Mouse (Mus musculus): ENCODE results near the gene Gm11639. TPM values are rescaled to one million over a fixed set of nuclear protein-coding genes. Genes with fewer than 3 reads are reported as not detected.

Gm11639 gene
- polyA plus RNA-seq, 1 experiment from 2014 or later: not detected

GRCm38 (mm10) chr11:104661106-104661505, 24.4 kb upstream of the Gm11639 start:
- Histone ChIP-seq H3K9ac (no peak overlapping the region), H3K4me2 (no peak overlapping the region), H3K27me3 (no peaks in the 10 kb centered on the region), H3K36me3 (ENCODE audit: poor library complexity, severe bottlenecking) (no peaks in the 10 kb centered on the region), H3K9me3 (replicated peaks) (no peaks in the 10 kb centered on the region), H3K27ac (no peak overlapping the region), H3K4me3 (no peak overlapping the region), H3K4me1 (no peaks in the 10 kb centered on the region)
- no peak for ATAC-seq
- 92% methylated on average over 5 of the region's 5 CpGs for WGBS

DNA sequence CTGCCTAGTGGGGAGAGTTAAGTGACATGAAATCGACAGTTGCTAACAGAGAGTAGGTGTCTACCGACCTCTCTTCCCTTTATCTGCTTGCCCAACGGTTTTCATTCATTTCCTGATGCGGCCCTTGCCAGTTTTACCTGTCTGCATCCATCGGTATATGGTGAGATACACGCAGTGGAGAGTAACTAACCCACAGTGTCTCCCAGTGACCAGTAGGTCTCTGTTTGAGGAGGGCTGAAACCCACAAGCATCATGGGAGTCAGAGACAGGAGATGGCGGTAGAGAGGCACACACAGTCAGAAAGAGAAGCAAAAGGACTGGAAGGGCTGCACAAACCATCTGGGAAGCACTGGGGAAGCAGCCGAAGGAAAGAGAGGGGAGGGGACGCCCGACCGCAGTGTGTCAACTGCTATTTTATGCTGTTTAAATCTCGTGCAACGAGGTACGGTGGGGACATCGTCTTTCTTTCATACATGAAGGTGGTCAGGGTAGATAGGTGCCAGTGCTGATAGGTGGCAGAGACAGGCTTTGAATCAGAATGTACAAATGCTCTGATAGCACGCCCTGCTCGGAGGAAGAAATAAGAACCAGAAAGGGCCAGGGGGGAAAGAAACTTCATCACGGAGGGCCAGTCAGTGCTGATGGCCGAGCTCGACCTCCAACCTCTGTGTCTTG, 23.8 kb upstream of the Gm11639 start:
- H3K36me3 ChIP-seq (ENCODE audit: poor library complexity, severe bottlenecking): no peaks in the 10 kb centered on the region
- H3K9me3 ChIP-seq (replicated peaks): no peaks in the 10 kb centered on the region
- ATAC-seq: no peak
- no peak overlapping the region for H3K4me2 ChIP-seq
- H3K9ac ChIP-seq: no peak overlapping the region
- H3K27ac ChIP-seq: no peak overlapping the region
- no peaks in the 10 kb centered on the region for H3K4me1 ChIP-seq
- H3K27me3 ChIP-seq: no peaks in the 10 kb centered on the region
- 82% methylated on average over 20 of the region's 20 CpGs for WGBS
- H3K4me3 ChIP-seq: no peak overlapping the region

GRCm38 (mm10) chr11:104662573-104662972, 22.9 kb upstream of the Gm11639 start:
- no peak for ATAC-seq
- Histone ChIP-seq H3K27me3 (no peaks in the 10 kb centered on the region), H3K9ac (no peak overlapping the region), H3K9me3 (replicated peaks) (no peaks in the 10 kb centered on the region), H3K4me2 (no peak overlapping the region), H3K27ac (no peak overlapping the region), H3K4me3 (no peak overlapping the region), H3K36me3 (ENCODE audit: poor library complexity, severe bottlenecking) (no peaks in the 10 kb centered on the region), H3K4me1 (no peaks in the 10 kb centered on the region)
- WGBS: 94% methylated on average over 11 of the region's 11 CpGs

- no peaks in the 10 kb centered on the region for H3K9me3 ChIP-seq (replicated peaks)
- WGBS: 81% methylated on average over 6 of the region's 6 CpGs
Measured at GRCm38 (mm10) chr11:104663241-104663877, 22.1 kb upstream of the Gm11639 start.

GRCm38 (mm10) chr11:104663878-104664261, 21.6 kb upstream of the Gm11639 start:
- Histone ChIP-seq H3K9me3 (replicated peaks) (no peaks in the 10 kb centered on the region), H3K4me1 (no peaks in the 10 kb centered on the region), H3K4me3 (no peak overlapping the region), H3K9ac (no peak overlapping the region), H3K36me3 (ENCODE audit: poor library complexity, severe bottlenecking) (no peaks in the 10 kb centered on the region), H3K27ac (no peak overlapping the region), H3K4me2 (no peak overlapping the region), H3K27me3 (no peaks in the 10 kb centered on the region)
- ATAC-seq: no peak
- WGBS: 85% methylated on average over 3 of the region's 3 CpGs

More at GRCm38 (mm10) chr11:104663241-104663877, 22.1 kb upstream of the Gm11639 start:
- Histone ChIP-seq H3K9ac (no peak overlapping the region), H3K4me1 (no peaks in the 10 kb centered on the region), H3K4me3 (no peak overlapping the region), H3K4me2 (no peak overlapping the region), H3K27me3 (no peaks in the 10 kb centered on the region), H3K36me3 (ENCODE audit: poor library complexity, severe bottlenecking) (no peaks in the 10 kb centered on the region), H3K27ac (no peak overlapping the region)
- ATAC-seq: no peak

DNA sequence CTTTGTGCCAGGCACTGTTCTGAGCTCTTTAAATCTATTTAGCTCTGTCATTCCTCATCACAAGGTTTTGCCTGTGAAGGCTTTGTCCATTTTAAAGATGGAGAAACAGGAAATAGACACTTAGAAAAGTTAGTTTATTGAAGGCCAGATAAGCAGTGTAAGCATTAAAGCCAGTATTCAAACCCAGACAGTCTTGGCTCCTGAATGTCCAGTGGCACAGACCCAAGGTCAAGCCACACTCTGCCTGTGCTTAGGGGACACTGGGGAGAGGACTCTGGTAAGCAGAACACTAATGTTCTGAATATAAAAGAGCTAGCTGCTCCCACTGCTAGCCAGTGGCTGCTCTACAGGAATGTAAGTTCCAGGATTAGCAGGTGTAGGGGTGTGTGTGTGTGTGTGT, 21.1 kb upstream of the Gm11639 start:
- H3K9ac ChIP-seq: no peak overlapping the region
- H3K4me3 ChIP-seq: no peak overlapping the region
- no peak for ATAC-seq
- no peaks in the 10 kb centered on the region for H3K4me1 ChIP-seq
- no peaks in the 10 kb centered on the region for H3K9me3 ChIP-seq (replicated peaks)
- H3K36me3 ChIP-seq (ENCODE audit: poor library complexity, severe bottlenecking): no peaks in the 10 kb centered on the region
- H3K4me2 ChIP-seq: no peak overlapping the region
- no peaks in the 10 kb centered on the region for H3K27me3 ChIP-seq
- H3K27ac ChIP-seq: no peak overlapping the region

- ATAC-seq: no peak
Measured at GRCm38 (mm10) chr11:104667399-104667798, 18.1 kb upstream of the Gm11639 start.

GRCm38 (mm10) chr11:104673412-104673811, 12.1 kb upstream of the Gm11639 start:
- no peaks in the 10 kb centered on the region for H3K9me3 ChIP-seq (replicated peaks)
- no peaks in the 10 kb centered on the region for H3K27me3 ChIP-seq
- H3K4me2 ChIP-seq: no peak overlapping the region
- H3K27ac ChIP-seq: no peak overlapping the region
- H3K9ac ChIP-seq: no peak overlapping the region
- H3K36me3 ChIP-seq (ENCODE audit: poor library complexity, severe bottlenecking): no peaks in the 10 kb centered on the region
- no peaks in the 10 kb centered on the region for H3K4me1 ChIP-seq
- 85% methylated on average over 4 of the region's 4 CpGs for WGBS
- no peak overlapping the region for H3K4me3 ChIP-seq
- ATAC-seq: no peak

More at GRCm38 (mm10) chr11:104667399-104667798, 18.1 kb upstream of the Gm11639 start:
- Histone ChIP-seq H3K27ac (no peak overlapping the region), H3K27me3 (no peaks in the 10 kb centered on the region), H3K4me2 (no peak overlapping the region), H3K9ac (no peak overlapping the region), H3K36me3 (ENCODE audit: poor library complexity, severe bottlenecking) (no peaks in the 10 kb centered on the region), H3K4me1 (no peaks in the 10 kb centered on the region), H3K9me3 (replicated peaks) (no peaks in the 10 kb centered on the region), H3K4me3 (no peak overlapping the region)
- WGBS: 77% methylated on average over 5 of the region's 5 CpGs

GRCm38 (mm10) chr11:104674768-104675167, 10.7 kb upstream of the Gm11639 start:
- Histone ChIP-seq H3K9ac (no peak overlapping the region), H3K4me2 (no peak overlapping the region), H3K4me3 (no peak overlapping the region), H3K4me1 (no peaks in the 10 kb centered on the region), H3K9me3 (replicated peaks) (no peaks in the 10 kb centered on the region), H3K27ac (no peak overlapping the region), H3K36me3 (ENCODE audit: poor library complexity, severe bottlenecking) (no peaks in the 10 kb centered on the region), H3K27me3 (no peaks in the 10 kb centered on the region)
- 93% methylated on average over 11 of the region's 11 CpGs for WGBS
- ATAC-seq: no peak

DNA sequence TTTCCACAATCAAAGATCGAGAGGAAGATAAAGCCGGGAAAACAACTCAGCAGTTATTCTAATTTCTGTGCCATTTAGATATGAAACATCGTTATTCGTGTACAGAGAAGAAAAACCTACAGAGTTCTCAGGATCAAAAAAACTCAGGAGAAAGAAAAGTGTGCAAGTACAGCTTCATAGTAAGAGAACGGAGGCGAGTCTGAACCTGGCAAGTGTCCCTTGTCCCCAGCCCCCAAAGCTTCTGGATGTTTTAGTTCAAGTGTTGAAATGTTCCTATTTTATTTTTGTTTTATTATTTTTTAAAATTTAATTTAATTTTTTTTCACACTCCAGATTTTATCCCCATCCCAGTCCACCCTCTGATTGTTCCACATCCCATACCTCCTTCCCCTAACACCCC, 7.7 kb downstream of the Gm11639 start:
- no peak for ATAC-seq
- no peak overlapping the region for H3K4me2 ChIP-seq
- H3K9ac ChIP-seq: no peak overlapping the region
- no peaks in the 10 kb centered on the region for H3K4me1 ChIP-seq
- no peak overlapping the region for H3K4me3 ChIP-seq
- no peak overlapping the region for H3K27ac ChIP-seq
- H3K36me3 ChIP-seq (ENCODE audit: poor library complexity, severe bottlenecking): no peaks in the 10 kb centered on the region
- 92% methylated on average over 6 of the region's 6 CpGs for WGBS
- H3K9me3 ChIP-seq (replicated peaks): no peaks in the 10 kb centered on the region
- no peaks in the 10 kb centered on the region for H3K27me3 ChIP-seq

DNA sequence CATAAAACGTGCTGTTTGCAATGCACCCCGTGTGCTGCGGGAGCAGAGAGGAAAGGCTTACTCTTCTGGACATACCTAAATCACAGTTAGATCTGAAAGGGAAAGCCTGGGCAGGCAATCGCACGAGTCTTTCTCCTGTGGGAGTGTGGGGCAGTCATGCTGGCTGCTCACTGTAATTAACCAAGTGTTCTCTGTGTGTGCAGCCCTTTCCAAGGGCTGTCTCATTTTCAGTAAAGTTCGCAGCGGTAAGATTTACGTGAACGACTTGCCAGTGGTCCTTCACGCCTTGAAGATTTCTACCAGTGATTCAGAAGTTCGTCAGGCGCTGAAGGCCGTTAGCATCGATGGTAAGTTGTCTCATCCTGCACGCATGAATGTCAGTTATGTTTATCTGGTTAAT, 18.6 kb downstream of the Gm11639 start:
- WGBS: 61% methylated on average over 15 of the region's 15 CpGs
- H3K27me3 ChIP-seq: no peaks in the 10 kb centered on the region
- no peak overlapping the region for H3K9ac ChIP-seq
- no peaks in the 10 kb centered on the region for H3K36me3 ChIP-seq (ENCODE audit: poor library complexity, severe bottlenecking)
- H3K4me2 ChIP-seq: no peak overlapping the region
- H3K4me1 ChIP-seq: no peaks in the 10 kb centered on the region
- H3K4me3 ChIP-seq: no peak overlapping the region
- H3K9me3 ChIP-seq (replicated peaks): no peaks in the 10 kb centered on the region
- ATAC-seq: no peak
- no peak overlapping the region for H3K27ac ChIP-seq

DNA sequence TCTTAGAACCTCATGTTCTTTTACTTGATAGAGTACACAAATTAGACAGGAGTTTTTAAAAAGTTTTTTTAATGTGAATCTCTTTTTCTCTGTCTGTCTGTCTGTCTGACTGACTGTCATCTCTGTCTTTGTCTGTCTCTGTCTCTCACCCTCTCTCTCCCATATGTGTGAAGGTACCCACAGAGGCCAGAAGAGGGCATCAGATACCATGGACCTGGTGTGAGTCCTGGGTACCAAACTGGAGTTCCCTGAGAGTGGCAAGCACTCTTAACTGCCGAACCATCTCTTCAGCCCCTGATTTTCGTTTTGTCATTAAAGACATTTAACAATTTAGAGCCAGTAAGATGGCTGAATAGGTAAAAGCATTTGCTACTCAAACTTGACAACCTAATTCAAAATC, 21.6 kb downstream of the Gm11639 start:
- Histone ChIP-seq H3K9ac (no peak overlapping the region), H3K4me3 (no peak overlapping the region), H3K27ac (no peak overlapping the region), H3K4me1 (no peaks in the 10 kb centered on the region), H3K4me2 (no peak overlapping the region), H3K36me3 (ENCODE audit: poor library complexity, severe bottlenecking) (no peaks in the 10 kb centered on the region), H3K27me3 (no peaks in the 10 kb centered on the region), H3K9me3 (replicated peaks) (no peaks in the 10 kb centered on the region)
- WGBS: 67% methylated on average over 2 of the region's 2 CpGs
- no peak for ATAC-seq

Data from forebrain, embryonic 13.5 days (tissue).